Mouse (Mus musculus): ENCODE results near the gene Ets1. TPM values are rescaled to one million over a fixed set of nuclear protein-coding genes. Genes with fewer than 3 reads are reported as not detected.

The Ets1 gene
- polyA plus RNA-seq, 1 experiment = 34.5 TPM

GRCm38 (mm10) chr9:32722205-32722604, 86.2 kb downstream of the Ets1 start:
- TF ChIP-seq POLR2A (IDR thresholded peaks at IDR 0.05; ENCODE audit: borderline replicate concordance, control insufficient read depth, low read depth, low read length) (no peak), CTCF (IDR thresholded peaks at IDR 0.05; ENCODE audit: control insufficient read depth, insufficient read depth, low read length) (no peak)
- Histone ChIP-seq H3K4me3 (replicated peaks; ENCODE audit: control insufficient read depth, low read depth, low read length) (no peak overlapping the region), H3K4me1 (ENCODE audit: control insufficient read depth, insufficient read depth, low read length) (peaks cover 9% of the 10 kb centered on the region; the same call in 1 of the 2 replicates), H3K27ac (ENCODE audit: control insufficient read depth, insufficient read depth, low read depth, low read length, poor library complexity) (no peak overlapping the region)
- WGBS = 82% methylated on average over 1 of the region's 1 CpGs

- Histone ChIP-seq H3K27ac (ENCODE audit: control insufficient read depth, insufficient read depth, low read depth, low read length, poor library complexity) (no peak overlapping the region), H3K4me3 (replicated peaks; ENCODE audit: control insufficient read depth, low read depth, low read length) (no peak overlapping the region), H3K4me1 (ENCODE audit: control insufficient read depth, insufficient read depth, low read length) (peaks cover 7% of the 10 kb centered on the region; the same call in 1 of the 2 replicates)
- WGBS = 74% methylated on average over 3 of the region's 3 CpGs
- TF ChIP-seq POLR2A (IDR thresholded peaks at IDR 0.05; ENCODE audit: borderline replicate concordance, control insufficient read depth, low read depth, low read length) (no peak), CTCF (IDR thresholded peaks at IDR 0.05; ENCODE audit: control insufficient read depth, insufficient read depth, low read length) (no peak)
These were observed 86.9 kb downstream of the Ets1 start for GRCm38 (mm10) chr9:32722969-32723368.

- 84% methylated on average over 7 of the region's 7 CpGs for WGBS
- H3K4me3 ChIP-seq (replicated peaks; ENCODE audit: control insufficient read depth, low read depth, low read length) = no peak overlapping the region
- peaks cover 4% of the 10 kb centered on the region; the same call in 1 of the 2 replicates for H3K4me1 ChIP-seq (ENCODE audit: control insufficient read depth, insufficient read depth, low read length)
- TF ChIP-seq CTCF (IDR thresholded peaks at IDR 0.05; ENCODE audit: control insufficient read depth, insufficient read depth, low read length) = no peak
- no peak for TF ChIP-seq POLR2A (IDR thresholded peaks at IDR 0.05; ENCODE audit: borderline replicate concordance, control insufficient read depth, low read depth, low read length)
- H3K27ac ChIP-seq (ENCODE audit: control insufficient read depth, insufficient read depth, low read depth, low read length, poor library complexity) = no peak overlapping the region
These were observed 88.3 kb downstream of the Ets1 start for GRCm38 (mm10) chr9:32724131-32724825.

GRCm38 (mm10) chr9:32725902-32726301, 89.9 kb downstream of the Ets1 start:
- H3K27ac ChIP-seq (ENCODE audit: control insufficient read depth, insufficient read depth, low read depth, low read length, poor library complexity) = no peak overlapping the region
- TF ChIP-seq POLR2A (IDR thresholded peaks at IDR 0.05; ENCODE audit: borderline replicate concordance, control insufficient read depth, low read depth, low read length) (no peak), CTCF (IDR thresholded peaks at IDR 0.05; ENCODE audit: control insufficient read depth, insufficient read depth, low read length) (no peak)
- no peaks in the 10 kb centered on the region; the same call in 1 of the 2 replicates for H3K4me1 ChIP-seq (ENCODE audit: control insufficient read depth, insufficient read depth, low read length)
- no peak overlapping the region for H3K4me3 ChIP-seq (replicated peaks; ENCODE audit: control insufficient read depth, low read depth, low read length)
- WGBS = 72% methylated on average over 4 of the region's 4 CpGs

GRCm38 (mm10) chr9:32726595-32726994, 90.6 kb downstream of the Ets1 start:
- H3K4me3 ChIP-seq (replicated peaks; ENCODE audit: control insufficient read depth, low read depth, low read length) = no peak overlapping the region
- TF ChIP-seq POLR2A (IDR thresholded peaks at IDR 0.05; ENCODE audit: borderline replicate concordance, control insufficient read depth, low read depth, low read length) (no peak), CTCF (IDR thresholded peaks at IDR 0.05; ENCODE audit: control insufficient read depth, insufficient read depth, low read length) (no peak)
- WGBS = 78% methylated on average over 4 of the region's 4 CpGs
- H3K27ac ChIP-seq (ENCODE audit: control insufficient read depth, insufficient read depth, low read depth, low read length, poor library complexity) = no peak overlapping the region
- H3K4me1 ChIP-seq (ENCODE audit: control insufficient read depth, insufficient read depth, low read length) = no peaks in the 10 kb centered on the region; the same call in 1 of the 2 replicates

DNA sequence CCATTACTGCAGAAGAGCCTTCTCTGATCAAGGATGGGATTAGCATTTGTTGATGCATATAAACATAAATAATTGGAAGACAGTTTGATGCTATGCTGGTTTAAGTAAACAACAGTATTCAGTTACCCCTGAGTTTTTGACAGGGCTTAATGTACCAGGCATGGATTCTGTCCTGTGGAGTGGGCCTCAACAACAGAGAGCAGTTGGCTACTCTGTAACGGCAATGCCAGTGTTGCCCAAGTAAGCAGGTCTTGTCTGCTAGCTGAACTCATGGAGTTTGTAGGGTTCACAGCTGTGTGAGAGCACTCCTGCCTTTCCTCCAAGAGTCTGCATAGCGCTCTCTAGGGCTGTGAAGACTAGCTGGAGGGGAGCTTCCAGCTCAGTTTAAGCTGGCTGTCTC, 91.0 kb downstream of the Ets1 start:
- no peak overlapping the region for H3K27ac ChIP-seq (ENCODE audit: control insufficient read depth, insufficient read depth, low read depth, low read length, poor library complexity)
- TF ChIP-seq POLR2A (IDR thresholded peaks at IDR 0.05; ENCODE audit: borderline replicate concordance, control insufficient read depth, low read depth, low read length) = no peak
- no peak for TF ChIP-seq CTCF (IDR thresholded peaks at IDR 0.05; ENCODE audit: control insufficient read depth, insufficient read depth, low read length)
- whole genome bisulfite sequencing = 87% methylated on average over 2 of the region's 2 CpGs
- no peaks in the 10 kb centered on the region; the same call in 1 of the 2 replicates for H3K4me1 ChIP-seq (ENCODE audit: control insufficient read depth, insufficient read depth, low read length)
- no peak overlapping the region for H3K4me3 ChIP-seq (replicated peaks; ENCODE audit: control insufficient read depth, low read depth, low read length)

- Histone ChIP-seq H3K4me3 (replicated peaks; ENCODE audit: control insufficient read depth, low read depth, low read length) (no peak overlapping the region), H3K4me1 (ENCODE audit: control insufficient read depth, insufficient read depth, low read length) (no peaks in the 10 kb centered on the region; the same call in 1 of the 2 replicates), H3K27ac (ENCODE audit: control insufficient read depth, insufficient read depth, low read depth, low read length, poor library complexity) (no peak overlapping the region)
- 80% methylated on average over 7 of the region's 7 CpGs for WGBS
- TF ChIP-seq POLR2A (IDR thresholded peaks at IDR 0.05; ENCODE audit: borderline replicate concordance, control insufficient read depth, low read depth, low read length) = no peak
- TF ChIP-seq CTCF (IDR thresholded peaks at IDR 0.05; ENCODE audit: control insufficient read depth, insufficient read depth, low read length) = no peak
These were observed 92.3 kb downstream of the Ets1 start for GRCm38 (mm10) chr9:32728306-32728705.

DNA sequence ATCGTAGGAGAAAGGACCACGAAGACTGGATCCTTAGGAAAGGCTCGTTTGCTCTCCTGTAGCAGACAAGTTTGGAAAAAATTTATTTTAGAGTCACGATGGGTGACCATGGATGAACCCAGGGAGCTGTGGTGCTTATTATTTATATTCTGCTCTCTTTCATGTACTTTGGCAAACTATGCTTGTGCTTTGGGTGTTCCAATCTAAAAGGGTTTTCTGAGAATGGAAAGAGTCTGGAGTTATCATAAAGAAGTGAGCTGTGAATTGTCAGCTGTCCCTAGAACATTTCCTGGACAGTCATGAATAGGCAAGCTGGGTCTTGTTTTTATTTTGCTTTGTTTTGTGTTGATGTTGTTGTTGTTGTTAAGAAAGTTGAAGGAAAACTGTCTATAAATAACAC, 92.8 kb downstream of the Ets1 start:
- H3K4me1 ChIP-seq (ENCODE audit: control insufficient read depth, insufficient read depth, low read length) = no peaks in the 10 kb centered on the region; the same call in 1 of the 2 replicates
- no peak overlapping the region for H3K4me3 ChIP-seq (replicated peaks; ENCODE audit: control insufficient read depth, low read depth, low read length)
- no peak overlapping the region for H3K27ac ChIP-seq (ENCODE audit: control insufficient read depth, insufficient read depth, low read depth, low read length, poor library complexity)
- 79% methylated on average over 4 of the region's 4 CpGs for WGBS
- TF ChIP-seq POLR2A (IDR thresholded peaks at IDR 0.05; ENCODE audit: borderline replicate concordance, control insufficient read depth, low read depth, low read length) = no peak
- TF ChIP-seq CTCF (IDR thresholded peaks at IDR 0.05; ENCODE audit: control insufficient read depth, insufficient read depth, low read length) = no peak

Measured in bone marrow, adult 2 months (tissue).